Mouse (Mus musculus) R1 (cell line): ENCODE measurements at regions not wholly inside any gene's neighbourhood (a gene's known extent, or its start where the extent isn't known, plus 50 kb on each side); places are given as distances from the start of the nearest gene placed in this dataset.

ENCODE experiments used
- DNase-seq: peaks from one replicate; pipeline ENCODE4 v3.0.0-alpha.2; 2018; ENCODE audit warnings: low read depth, low spot score

DNA sequence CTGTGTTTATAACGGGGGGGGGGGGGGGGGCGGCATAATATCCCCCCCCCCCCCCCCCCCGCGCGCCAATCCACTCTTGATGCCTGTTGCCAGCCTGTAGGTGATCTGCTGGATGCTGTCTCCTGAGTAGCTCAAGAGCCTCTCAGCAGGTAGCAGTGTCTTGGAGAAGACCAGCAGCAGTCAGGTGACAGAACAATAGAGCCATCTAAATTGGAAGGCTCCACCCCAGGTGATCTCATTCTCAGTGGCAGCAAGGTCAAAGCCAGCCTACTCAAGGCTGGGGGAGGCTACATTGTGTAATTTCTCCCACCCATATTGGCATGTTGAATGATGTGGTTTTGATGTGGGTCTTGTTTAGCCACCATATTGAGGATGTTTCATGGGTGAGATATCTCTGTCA is 338.3 kb upstream of the Zfp804a start:
- peak; percentile 60 for DNase-seq

DNA sequence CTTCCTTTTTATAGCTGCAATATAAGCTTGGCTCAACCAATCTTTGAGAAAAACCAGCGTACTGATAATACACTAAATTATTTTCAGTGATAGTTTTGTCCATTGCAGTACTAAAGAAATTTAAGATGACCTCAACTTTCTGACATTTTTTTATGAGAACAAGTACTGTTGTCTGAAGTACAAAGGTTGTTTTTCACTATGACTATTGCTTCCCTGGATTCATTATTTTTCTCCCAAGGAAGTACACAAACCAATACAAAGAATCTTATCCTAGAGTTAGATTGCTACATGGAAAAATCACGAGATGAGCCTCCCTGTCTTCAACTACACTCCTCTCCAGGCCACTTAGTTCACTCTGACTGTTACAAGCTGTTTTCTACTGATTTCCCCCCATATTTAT is 319.5 kb upstream of the Zfp804a start:
- no peak for DNase-seq

DNA sequence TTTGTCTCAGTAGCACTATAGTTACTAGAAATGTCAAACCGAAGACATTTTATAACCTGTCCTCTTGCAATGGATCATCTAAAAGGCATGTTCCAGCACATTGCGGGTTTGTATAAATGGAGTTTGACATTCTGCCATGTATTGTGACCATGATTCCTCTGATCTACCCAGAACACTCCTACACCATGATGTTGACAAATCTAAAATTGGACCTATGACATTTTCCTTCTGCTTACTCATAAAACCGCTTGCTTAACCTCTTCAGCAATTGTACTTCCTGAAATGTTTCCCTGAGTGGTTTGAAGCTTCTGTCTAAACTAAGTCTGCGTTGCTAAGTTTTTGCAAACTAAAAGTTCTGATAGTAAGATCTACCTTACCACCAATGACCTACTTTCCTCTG is 319.0 kb upstream of the Zfp804a start:
- no peak for DNase-seq

DNA sequence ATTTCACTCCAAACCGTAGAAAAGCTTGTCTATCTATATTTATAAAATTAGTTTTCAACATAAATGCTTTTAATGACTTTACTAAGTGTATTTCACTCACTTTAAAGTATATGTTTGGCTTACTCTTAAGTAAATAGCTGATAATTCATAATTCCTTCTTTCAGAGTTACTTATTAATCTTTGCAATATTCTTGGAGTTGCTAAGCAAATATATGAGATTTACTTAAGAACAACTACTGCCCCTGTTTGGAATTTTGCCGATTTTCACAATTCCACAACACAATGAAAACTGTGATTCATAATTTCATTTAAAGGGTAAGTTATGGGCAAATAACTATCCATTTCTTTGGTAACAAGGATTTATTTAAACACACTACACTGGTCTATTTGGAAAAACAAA is 287.2 kb upstream of the Zfp804a start:
- no peak for DNase-seq

DNA sequence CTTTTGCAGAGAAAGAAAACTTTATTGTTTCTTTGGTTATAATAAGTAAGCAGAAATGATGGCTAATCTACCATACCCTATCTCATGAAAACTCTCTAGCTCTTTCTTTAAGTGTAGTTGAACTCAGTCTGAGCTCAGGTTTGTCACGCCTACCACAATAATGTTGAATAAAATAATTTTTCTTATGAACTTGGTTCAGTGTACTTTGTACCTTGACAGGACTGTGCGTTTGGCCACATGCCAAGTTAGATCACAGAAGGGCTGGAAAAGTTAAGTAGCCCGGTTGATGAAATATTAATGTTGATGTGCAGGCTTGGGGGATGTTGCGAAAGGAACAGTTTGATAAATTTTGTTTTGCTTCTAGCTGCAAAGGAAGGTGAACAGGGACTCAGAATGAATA is 270.0 kb upstream of the Zfp804a start:
- DNase-seq, result no peak
